Mouse (Mus musculus): ENCODE data around the gene Tpd52l2. TPM values are rescaled to one million over a fixed set of nuclear protein-coding genes. Genes with fewer than 3 reads are reported as not detected.
"Not testable (repeated sequence)": the region's sequence is repeated elsewhere in the genome, so short reads cannot be mapped to it uniquely, and the experiment has no call there.

The Tpd52l2 gene
- polyA plus RNA-seq, 1 experiment from 2014 or later = 116 TPM

DNA sequence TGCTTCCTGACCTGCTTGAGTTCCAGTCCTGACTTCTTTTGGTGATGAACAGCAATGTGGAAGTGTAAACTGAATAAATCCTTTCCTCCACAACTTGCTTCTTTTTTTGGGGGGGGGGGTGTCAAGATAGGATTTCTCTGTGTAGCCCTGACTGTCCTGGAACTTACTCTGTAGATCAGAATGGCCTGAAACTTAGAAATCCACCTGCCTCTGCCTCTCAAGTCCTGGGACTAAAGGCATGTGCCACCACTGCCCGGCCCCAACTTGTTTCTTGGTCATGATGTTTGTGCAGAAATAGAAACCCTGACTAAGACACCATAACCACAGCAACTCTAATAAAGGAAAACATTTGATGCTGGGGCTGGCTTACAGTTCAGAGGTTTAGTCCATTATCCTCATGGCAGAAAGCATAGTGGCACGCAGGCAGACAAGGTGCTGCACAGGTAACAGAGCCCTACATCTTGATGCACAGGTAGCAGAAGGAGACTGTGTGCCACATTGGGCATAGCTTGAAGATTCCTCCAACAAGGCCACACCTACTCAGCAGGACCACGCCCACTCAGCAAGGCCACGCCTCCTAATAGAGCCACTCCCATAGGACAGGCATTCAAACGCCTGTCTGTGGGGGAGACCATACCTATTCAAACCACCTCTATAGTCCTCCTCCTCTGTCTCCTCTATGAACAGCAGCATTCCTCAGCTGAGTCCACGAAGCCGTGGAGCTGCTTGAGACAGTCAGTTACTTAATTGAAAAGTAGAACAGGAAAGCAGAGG is 5.3 kb upstream of the Tpd52l2 start:
- H3K9me3 ChIP-seq = no peaks in the 10 kb centered on the region
- peaks cover 4% of the 10 kb centered on the region for H3K4me1 ChIP-seq (replicated peaks)
- H3K27me3 ChIP-seq = no peaks in the 10 kb centered on the region
- H3K4me2 ChIP-seq (replicated peaks) = no peak overlapping the region
- no peaks in the 10 kb centered on the region for H3K36me3 ChIP-seq
- no peak for ATAC-seq
- WGBS = 26% methylated on average over 7 of the region's 7 CpGs
- H3K27ac ChIP-seq = no peak overlapping the region
- no peak overlapping the region for H3K4me3 ChIP-seq (replicated peaks)
- no peak overlapping the region for H3K9ac ChIP-seq (replicated peaks)

DNA sequence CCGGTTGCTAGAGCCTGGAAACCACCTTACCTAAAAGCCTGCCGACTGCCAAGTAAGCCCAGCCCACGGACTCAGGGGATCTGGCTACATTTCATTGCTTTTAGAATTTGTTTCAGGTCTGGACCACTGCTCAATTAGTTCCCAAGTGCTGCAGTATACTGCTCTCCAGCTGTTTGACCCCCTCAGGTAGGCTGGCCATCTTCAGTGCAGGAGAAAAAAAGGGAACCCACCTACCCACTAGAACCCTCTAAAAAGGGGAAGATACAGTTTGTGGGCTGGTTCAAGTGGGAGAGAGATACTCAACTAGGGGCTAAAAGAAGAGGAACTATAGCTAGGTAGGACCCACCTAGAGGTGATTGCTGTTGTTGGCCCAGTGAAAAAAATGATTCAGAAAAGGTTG is 4.7 kb upstream of the Tpd52l2 start:
- Histone ChIP-seq H3K9ac (replicated peaks) (no peak overlapping the region), H3K4me1 (replicated peaks) (peaks cover 4% of the 10 kb centered on the region), H3K27ac (no peak overlapping the region), H3K4me3 (replicated peaks) (no peak overlapping the region), H3K4me2 (replicated peaks) (no peak overlapping the region), H3K9me3 (no peaks in the 10 kb centered on the region), H3K27me3 (no peaks in the 10 kb centered on the region), H3K36me3 (no peaks in the 10 kb centered on the region)
- whole genome bisulfite sequencing = 54% methylated on average over 3 of the region's 3 CpGs
- no peak for ATAC-seq

DNA sequence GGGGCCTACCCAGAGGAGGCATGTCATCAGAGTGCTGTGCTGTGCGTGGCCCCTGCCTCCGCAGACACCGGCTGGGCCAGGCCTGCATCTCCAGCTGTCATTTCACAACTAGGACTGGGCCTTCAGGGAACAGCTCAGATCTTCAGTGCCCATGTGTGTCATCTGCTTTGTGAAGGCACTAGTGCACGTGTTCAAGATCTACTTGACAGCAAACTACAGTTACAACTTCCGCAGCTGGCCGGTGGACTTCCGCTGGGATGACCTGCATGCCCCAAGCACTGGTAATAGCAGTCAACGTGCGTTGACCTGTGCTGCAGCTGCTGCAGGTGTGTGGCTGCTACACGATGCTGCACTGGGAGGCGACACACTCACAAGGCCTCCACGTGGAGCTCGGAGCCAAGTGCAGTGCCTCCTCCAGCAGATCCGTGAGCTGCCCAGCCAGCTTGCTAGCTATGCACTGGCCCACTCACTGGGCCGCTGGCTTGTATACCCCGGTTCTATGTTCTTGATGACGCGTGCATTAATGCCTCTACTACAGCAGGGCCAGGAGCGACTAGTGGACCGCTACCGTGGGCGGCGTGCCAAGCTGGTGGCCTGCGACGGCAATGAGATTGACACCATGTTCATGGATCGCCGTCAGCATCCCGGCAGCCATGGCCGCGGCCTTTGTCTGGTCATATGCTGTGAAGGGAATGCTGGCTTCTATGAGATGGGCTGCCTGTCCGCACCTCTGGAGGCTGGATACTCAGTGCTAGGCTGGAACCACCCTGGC is 3.6 kb upstream of the Tpd52l2 start, which contains the start of gene Abhd16b:
TSS of gene Abhd16b (plus strand) at position 51 of the 772 bp plus-strand sequence.
- WGBS = 86% methylated on average over 31 of the region's 31 CpGs
- no peaks in the 10 kb centered on the region for H3K27me3 ChIP-seq
- no peaks in the 10 kb centered on the region for H3K9me3 ChIP-seq
- no peak within 1 kb of the TSS for H3K4me3 ChIP-seq (replicated peaks)
- H3K27ac ChIP-seq = no peak within 1 kb of the TSS
- no peak within 1 kb of the TSS for H3K4me2 ChIP-seq (replicated peaks)
- no peaks in the 10 kb centered on the region for H3K36me3 ChIP-seq
- peaks cover 14% of the 10 kb centered on the region for H3K4me1 ChIP-seq (replicated peaks)
- H3K9ac ChIP-seq (replicated peaks) = no peak within 1 kb of the TSS
- no peak for ATAC-seq

DNA sequence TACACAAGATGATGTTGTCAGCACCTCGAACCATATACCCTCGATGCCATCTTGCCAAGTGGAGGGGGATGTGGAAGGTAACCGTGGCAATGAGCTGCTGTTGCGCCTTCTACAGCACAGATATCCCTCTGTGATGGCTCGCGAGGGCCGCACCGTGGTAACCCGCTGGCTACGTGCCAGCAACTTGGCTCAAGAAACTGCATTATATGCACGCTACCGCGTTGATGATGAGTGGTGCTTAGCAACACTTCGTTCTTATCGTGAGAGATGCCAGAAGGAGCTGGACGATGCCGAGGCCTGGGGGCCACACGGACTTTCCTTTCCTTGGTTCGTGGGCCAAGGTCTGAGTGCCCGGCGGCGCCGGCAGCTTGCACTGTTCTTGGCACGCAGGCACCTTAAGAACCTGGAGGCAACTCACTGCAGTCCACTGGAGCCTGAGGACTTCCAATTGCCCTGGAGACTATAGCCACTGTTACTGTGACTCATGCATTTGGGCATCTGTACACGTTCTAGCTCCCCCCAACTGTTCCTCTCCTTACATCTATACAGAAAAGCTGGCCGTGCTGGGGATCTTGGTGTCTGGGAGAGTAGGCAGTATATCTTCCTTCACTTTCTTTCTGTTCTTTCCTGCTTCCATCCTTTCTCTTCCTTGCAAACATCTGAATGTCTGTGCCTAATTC is 2.5 kb upstream of the Tpd52l2 start:
- no peak overlapping the region for H3K27ac ChIP-seq
- ATAC-seq = no peak
- no peaks in the 10 kb centered on the region for H3K27me3 ChIP-seq
- H3K9me3 ChIP-seq = no peaks in the 10 kb centered on the region
- no peak overlapping the region for H3K4me3 ChIP-seq (replicated peaks)
- 75% methylated on average over 26 of the region's 26 CpGs for WGBS
- no peak overlapping the region for H3K4me2 ChIP-seq (replicated peaks)
- peaks cover 19% of the 10 kb centered on the region for H3K4me1 ChIP-seq (replicated peaks)
- no peak overlapping the region for H3K9ac ChIP-seq (replicated peaks)
- H3K36me3 ChIP-seq = 0 out of 2 replicates have a peak, but pooled peaks cover 3% of the 10 kb centered on the region

DNA sequence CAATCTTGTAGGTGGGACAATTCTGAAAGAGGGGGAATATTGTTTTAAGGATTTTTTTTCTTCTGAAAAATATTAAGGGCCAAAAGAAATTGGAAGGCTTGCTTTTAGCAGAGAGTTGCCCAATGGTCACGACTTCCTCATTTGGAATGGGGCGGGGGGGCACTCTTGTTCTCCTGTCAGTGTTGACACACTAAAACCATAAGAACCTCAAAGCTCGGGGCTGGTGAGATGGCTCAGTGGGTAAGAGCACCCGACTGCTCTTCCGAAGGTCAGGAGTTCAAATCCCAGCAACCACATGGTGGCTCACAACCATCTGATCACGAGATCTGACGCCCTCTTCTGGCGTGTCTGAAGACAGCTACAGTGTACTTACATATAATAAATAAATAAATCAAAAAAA is 1.1 kb upstream of the Tpd52l2 start:
- not testable (repeated sequence) for H3K9ac ChIP-seq (replicated peaks); H3K27me3 ChIP-seq; ATAC-seq; H3K27ac ChIP-seq; H3K4me3 ChIP-seq (replicated peaks); H3K9me3 ChIP-seq
- Histone ChIP-seq H3K4me2 (replicated peaks) (peak overlapping the region; percentile 99; the same call in 1 of the 2 replicates), H3K4me1 (replicated peaks) (peaks cover 19% of the 10 kb centered on the region), H3K36me3 (peaks cover 16% of the 10 kb centered on the region)
- WGBS = 61% methylated on average over 8 of the region's 8 CpGs

DNA sequence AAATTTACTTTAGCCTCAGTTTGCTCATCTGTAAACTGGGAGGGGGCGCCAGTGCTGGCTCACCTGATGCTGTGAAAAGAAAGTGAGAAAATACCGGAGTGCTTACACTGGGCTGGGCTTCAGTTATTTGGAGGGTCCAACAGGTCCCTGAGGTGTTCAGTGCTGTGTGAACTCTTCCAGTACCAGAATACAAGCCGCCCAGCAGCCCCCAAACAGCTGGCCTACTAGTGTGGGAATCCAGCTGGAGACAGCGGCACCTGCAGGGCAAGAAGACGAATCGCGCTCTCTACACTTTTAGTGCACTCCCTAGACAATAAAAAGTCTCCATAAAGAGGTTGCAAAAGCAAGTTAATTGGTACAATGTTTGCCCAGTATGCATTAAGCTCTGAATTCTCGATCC is 661 bp upstream of the Tpd52l2 start:
- Histone ChIP-seq H3K4me2 (replicated peaks) (peak overlapping the region; percentile 99), H3K4me3 (replicated peaks) (peak overlapping the region; percentile 96), H3K27ac (peak overlapping the region; percentile 80), H3K4me1 (replicated peaks) (peaks cover 19% of the 10 kb centered on the region), H3K27me3 (no peaks in the 10 kb centered on the region), H3K9ac (replicated peaks) (peak overlapping the region; percentile 61), H3K9me3 (no peaks in the 10 kb centered on the region), H3K36me3 (peaks cover 20% of the 10 kb centered on the region)
- peak; percentile 25 for ATAC-seq
- WGBS = 14% methylated on average over 8 of the region's 8 CpGs

DNA sequence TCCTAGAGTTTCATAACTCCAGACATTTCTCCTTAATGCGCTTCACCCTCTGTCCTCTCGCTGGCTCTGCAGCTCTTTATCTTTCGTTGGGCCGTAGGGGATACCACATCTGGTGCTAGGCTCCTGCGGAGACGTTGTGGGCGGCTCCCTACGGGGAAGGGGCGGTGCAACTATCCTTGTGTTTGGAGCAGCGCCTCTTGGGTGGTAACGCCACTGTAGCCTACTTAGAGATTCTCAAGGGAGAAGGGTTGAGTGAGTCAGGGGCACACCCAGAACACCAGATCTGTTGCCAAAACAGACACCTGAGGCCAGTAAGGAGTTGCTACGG is 570 bp downstream of the Tpd52l2 start:
- Histone ChIP-seq H3K4me3 (replicated peaks) (peak overlapping the region; percentile 96), H3K9me3 (no peaks in the 10 kb centered on the region), H3K27ac (peak overlapping the region; percentile 83), H3K36me3 (peaks cover 33% of the 10 kb centered on the region), H3K9ac (replicated peaks) (peak overlapping the region; percentile 95), H3K4me2 (replicated peaks) (peak overlapping the region; percentile 99), H3K27me3 (no peaks in the 10 kb centered on the region), H3K4me1 (replicated peaks) (peaks cover 19% of the 10 kb centered on the region)
- 0% methylated on average over 12 of the region's 12 CpGs for WGBS
- ATAC-seq = no peak; the same call in 1 of the 2 replicates

DNA sequence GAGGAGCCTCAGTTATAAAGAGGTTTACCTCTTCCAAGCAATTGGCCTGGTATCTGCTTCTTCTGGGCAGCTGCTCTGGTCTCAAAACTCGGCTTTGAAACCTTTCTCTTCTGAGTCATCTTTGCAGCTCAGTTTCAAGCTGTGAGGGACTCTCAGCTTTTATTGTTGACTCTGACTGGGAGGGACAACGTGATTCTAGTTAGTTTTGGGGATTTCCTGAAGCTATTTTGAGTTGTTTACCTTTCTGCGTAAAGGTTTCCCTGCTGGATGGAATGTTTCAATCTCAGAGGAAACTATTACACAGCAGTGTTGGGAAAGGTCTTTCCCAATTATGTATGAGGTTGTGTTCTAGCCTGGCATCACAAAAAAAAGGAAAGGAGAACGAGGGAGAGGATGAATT is 1.7 kb downstream of the Tpd52l2 start:
- WGBS = 74% methylated on average over 4 of the region's 4 CpGs
- Histone ChIP-seq H3K27ac (no peak overlapping the region), H3K36me3 (peaks cover 43% of the 10 kb centered on the region), H3K4me1 (replicated peaks) (peaks cover 19% of the 10 kb centered on the region), H3K9me3 (no peaks in the 10 kb centered on the region), H3K4me2 (replicated peaks) (peak overlapping the region; percentile 99; the same call in 1 of the 2 replicates), H3K9ac (replicated peaks) (no peak overlapping the region), H3K27me3 (no peaks in the 10 kb centered on the region), H3K4me3 (replicated peaks) (no peak overlapping the region)
- no peak for ATAC-seq

DNA sequence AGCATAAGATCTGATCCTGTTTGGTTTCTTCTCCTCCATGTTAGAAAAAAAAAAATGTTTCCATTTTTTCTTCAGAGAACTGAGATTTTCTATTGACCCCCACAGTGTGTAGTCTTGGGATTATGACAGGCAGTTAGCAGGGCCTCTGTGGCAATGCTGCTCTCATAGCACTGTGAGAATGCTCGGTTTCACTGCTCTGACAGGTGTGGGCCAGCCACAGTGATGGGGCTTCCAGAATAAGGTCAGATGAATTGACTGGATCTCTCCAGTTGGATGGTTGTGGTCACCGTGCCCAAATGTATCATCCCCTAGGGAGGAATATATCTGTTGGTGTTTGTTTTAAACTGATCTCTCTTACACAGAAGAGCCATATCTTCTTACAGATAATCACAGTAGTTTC is 12.2 kb downstream of the Tpd52l2 start:
- no peaks in the 10 kb centered on the region for H3K27me3 ChIP-seq
- no peak overlapping the region for H3K4me3 ChIP-seq (replicated peaks)
- no peak overlapping the region for H3K9ac ChIP-seq (replicated peaks)
- H3K36me3 ChIP-seq = peaks cover 91% of the 10 kb centered on the region
- H3K4me1 ChIP-seq (replicated peaks) = no peaks in the 10 kb centered on the region
- H3K27ac ChIP-seq = no peak overlapping the region
- no peak for ATAC-seq
- no peaks in the 10 kb centered on the region for H3K9me3 ChIP-seq
- WGBS = 91% methylated on average over 2 of the region's 2 CpGs
- H3K4me2 ChIP-seq (replicated peaks) = no peak overlapping the region

DNA sequence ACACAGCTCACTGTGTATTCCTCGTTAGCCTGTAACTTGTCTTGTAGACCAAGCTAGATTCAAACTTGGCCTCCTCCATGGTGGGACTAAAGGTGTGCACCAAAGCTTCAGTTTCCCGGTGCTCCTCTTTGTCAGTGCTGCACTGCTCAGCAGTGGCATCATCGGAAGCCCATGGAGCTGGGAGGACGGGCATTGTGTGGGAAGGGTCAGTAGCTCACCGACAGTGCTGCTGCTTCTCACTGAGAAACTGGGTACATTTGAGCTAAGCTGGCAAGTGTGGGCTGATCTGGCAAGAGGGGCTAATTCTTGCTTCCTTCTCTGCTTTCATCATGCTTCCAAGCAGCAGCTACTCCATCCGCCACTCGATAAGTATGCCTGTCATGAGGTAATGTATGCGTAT is 14.3 kb downstream of the Tpd52l2 start:
- Histone ChIP-seq H3K4me2 (replicated peaks) (no peak overlapping the region), H3K9me3 (no peaks in the 10 kb centered on the region), H3K9ac (replicated peaks) (no peak overlapping the region), H3K4me3 (replicated peaks) (no peak overlapping the region), H3K36me3 (peaks cover 91% of the 10 kb centered on the region), H3K27ac (no peak overlapping the region), H3K27me3 (no peaks in the 10 kb centered on the region), H3K4me1 (replicated peaks) (no peaks in the 10 kb centered on the region)
- WGBS = 96% methylated on average over 8 of the region's 8 CpGs
- no peak for ATAC-seq

DNA sequence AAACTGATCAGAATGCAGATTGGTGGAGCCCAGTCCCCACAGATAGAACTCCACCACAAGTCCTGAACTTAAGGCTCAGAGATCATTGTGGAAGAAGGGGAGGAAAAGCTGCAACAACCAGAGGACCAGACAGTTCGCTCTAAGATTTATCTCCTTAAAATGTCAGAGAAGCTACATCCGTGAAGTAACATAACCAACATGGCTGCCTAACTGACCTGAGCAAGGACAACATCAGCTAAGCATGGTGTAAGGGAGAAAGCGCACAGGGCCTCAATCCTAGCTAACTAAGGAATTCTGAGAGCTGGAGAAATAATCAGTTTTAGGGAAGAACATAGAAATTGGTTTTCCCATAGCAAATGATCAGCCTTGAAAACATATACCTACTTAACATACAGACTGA is 22.3 kb downstream of the Tpd52l2 start:
- Histone ChIP-seq H3K4me1 (replicated peaks) (peaks cover 38% of the 10 kb centered on the region), H3K9ac (replicated peaks) (peak overlapping the region; percentile 96), H3K4me2 (replicated peaks) (peak overlapping the region; percentile 62), H3K4me3 (replicated peaks) (peak overlapping the region; percentile 96), H3K36me3 (peaks cover 32% of the 10 kb centered on the region), H3K27ac (peak overlapping the region; percentile 98), H3K27me3 (no peaks in the 10 kb centered on the region), H3K9me3 (no peaks in the 10 kb centered on the region)
- no peak for ATAC-seq
- WGBS = 77% methylated on average over 3 of the region's 3 CpGs

Measured in midbrain, embryonic 13.5 days (tissue).